Mouse (Mus musculus) megakaryocyte, embryonic 14.5 days (primary cell): ENCODE results near the gene Hoxc6.

Source experiments
- FLI1 ChIP-seq: IDR thresholded peaks from 2 replicates; pipeline ENCODE4 v1.6.1; 2012; ENCODE audit warnings: low read length, inconsistent platforms, mixed read lengths
- GATA1 ChIP-seq: IDR thresholded peaks from 3 replicates; pipeline ENCODE4 v1.6.1; 2012; ENCODE audit warnings: mixed read lengths, low read length, inconsistent platforms, borderline replicate concordance

- TF ChIP-seq GATA1 (no peak), FLI1 (no peak)
These were observed 14.3 kb upstream of the Hoxc6 start for GRCm38 (mm10) chr15:102983716-102984115.
